Mouse (Mus musculus) liver, embryonic 14.5 days (tissue): Measurements from ENCODE around the gene Cacnb4. TPM values are rescaled to one million over a fixed set of nuclear protein-coding genes. Genes with fewer than 3 reads are reported as not detected.

ENCODE experiments used
- ATAC-seq: fragments of 200-750 bp; cut with Nextera tagmentation; 2 replicates; pipeline ENCODE4 v1.8.0; 2017; ENCODE audit warnings: moderate number of reproducible peaks, mild to moderate bottlenecking, moderate library complexity; ENCODE audit not compliant: insufficient read depth
- DNase-seq, 3 experiments: peaks; one replicate each; pipeline ENCODE4 v3.0.0-alpha.2; 2012 to 2013; ENCODE audit warnings: low read depth in 3 of 3, low spot score in 3 of 3
- H3K27ac ChIP-seq: fragments of 300-500 bp; sonication (generic); 2 replicates; pipeline ENCODE4 v1.5.1; 2014; ENCODE audit warnings: moderate library complexity, mild to moderate bottlenecking, control low read depth, inconsistent platforms
- H3K27me3 ChIP-seq: fragments of 300-500 bp; sonication (generic); 2 replicates; pipeline ENCODE4 v1.6.1; 2014; ENCODE audit warnings: mild to moderate bottlenecking, low read length, moderate library complexity; ENCODE audit not compliant: control insufficient read depth, insufficient read depth
- H3K36me3 ChIP-seq: fragments of 300-500 bp; sonication (generic); replicated peaks from 2 replicates; pipeline ENCODE4 v1.6.1; 2014; ENCODE audit warnings: low read depth; ENCODE audit not compliant: control insufficient read depth, insufficient read depth
- H3K4me1 ChIP-seq, 2 experiments: fragments of 200-500 bp in 1 of 2; fragments of 300-500 bp in 1 of 2; sonication (generic) in 1 of 2; replicated peaks; 2 replicates each; pipeline ENCODE4 v1.6.1; 2012 to 2014; ENCODE audit warnings: antibody characterized with exemption in 1 of 2, inconsistent platforms in 1 of 2, low read length in 1 of 2; ENCODE audit not compliant: control insufficient read depth in 2 of 2, insufficient read depth in 2 of 2
- H3K4me2 ChIP-seq: fragments of 300-500 bp; sonication (generic); 2 replicates; pipeline ENCODE4 v1.6.1; 2014; ENCODE audit warnings: low read depth, mild to moderate bottlenecking, control low read depth, moderate library complexity
- H3K4me3 ChIP-seq, 2 experiments: fragments of 200-500 bp in 1 of 2; fragments of 300-500 bp in 1 of 2; sonication (generic) in 1 of 2; 2 replicates each; pipeline ENCODE4 v1.5.1; 2012 to 2014; ENCODE audit warnings: low read depth in 2 of 2, low read length in 2 of 2, mild to moderate bottlenecking in 2 of 2, control low read depth in 1 of 2, inconsistent platforms in 1 of 2, moderate library complexity in 1 of 2; ENCODE audit not compliant: insufficient read depth in 1 of 2
- H3K9ac ChIP-seq: fragments of 300-500 bp; sonication (generic); replicated peaks from 2 replicates; pipeline ENCODE4 v1.6.1; 2014; ENCODE audit warnings: mild to moderate bottlenecking, control low read depth, moderate library complexity
- H3K9me3 ChIP-seq: fragments of 300-500 bp; sonication (generic); 2 replicates; pipeline ENCODE4 v1.6.1; 2016; ENCODE audit warnings: low read length, mixed read lengths; ENCODE audit not compliant: control insufficient read depth
- CTCF ChIP-seq: IDR thresholded peaks from 2 replicates; pipeline ENCODE4 v1.5.1; 2016; ENCODE audit warnings: antibody characterized with exemption, low read depth, control low read depth
- EP300 ChIP-seq: IDR thresholded peaks from 2 replicates; pipeline ENCODE4 v1.6.1; 2016; ENCODE audit warnings: antibody characterized with exemption, low read depth
- WGBS: fragments of 180-500 bp; shearing (Covaris S2); extraction: QIAGEN DNeasy Blood & Tissue Kit; methylation state at CpG from one replicate; pipeline ENCODE4 v1.1.7; 2014; ENCODE audit not compliant: insufficient replicate concordance; 5-methylcytosine and 5-hydroxymethylcytosine counted together
- polyA plus RNA-seq, 2 experiments: library from polyadenylated mRNA; depleted of rRNA in 1 of 2; stranded (reverse) in 1 of 2; unstranded in 1 of 2; fragments of >200 nt; fragmentation: Nextera tagmentation in 1 of 2; extraction: Ambion mirVana in 1 of 2; gene quantifications; 2 replicates each; pipeline versions ENCODE4 v1.2.1 to v1.2.3; 2012 to 2014

Cacnb4 gene
- polyA plus RNA-seq, 2 experiments: 0.06 to 0.19 TPM

- TF ChIP-seq CTCF (no peak), EP300 (no peak)
- no peak overlapping the region for H3K27ac ChIP-seq
- no peak for ATAC-seq
Observed at GRCm38 (mm10) chr2:52556961-52557326, 119.7 kb downstream of the Cacnb4 start.

GRCm38 (mm10) chr2:52556298-52556960 lies 120.2 kb downstream of the Cacnb4 start:
- ATAC-seq (no peak), DNase-seq (no peak)
- Histone ChIP-seq H3K9ac (no peak overlapping the region), H3K36me3 (no peaks in the 10 kb centered on the region), H3K4me1 (peaks cover 6 to 10% of the 10 kb centered on the region in 2 experiments), H3K4me3 (no peak overlapping the region), H3K27ac (no peak overlapping the region), H3K9me3 (no peaks in the 10 kb centered on the region), H3K27me3 (no peaks in the 10 kb centered on the region), H3K4me2 (no peak overlapping the region)
- 77% methylated on average over 20 of the region's 20 CpGs for WGBS
- TF ChIP-seq EP300 (no peak), CTCF (no peak)

More at GRCm38 (mm10) chr2:52556961-52557326, 119.7 kb downstream of the Cacnb4 start:
- 66% methylated on average over 4 of the region's 4 CpGs for WGBS
- DNase-seq: no peak
- H3K27me3 ChIP-seq: no peaks in the 10 kb centered on the region
- no peaks in the 10 kb centered on the region for H3K36me3 ChIP-seq
- no peak overlapping the region for H3K9ac ChIP-seq
- peaks cover 6 to 10% of the 10 kb centered on the region in 2 experiments for H3K4me1 ChIP-seq
- H3K9me3 ChIP-seq: no peaks in the 10 kb centered on the region
- no peak overlapping the region for H3K4me2 ChIP-seq
- H3K4me3 ChIP-seq: no peak overlapping the region

DNA sequence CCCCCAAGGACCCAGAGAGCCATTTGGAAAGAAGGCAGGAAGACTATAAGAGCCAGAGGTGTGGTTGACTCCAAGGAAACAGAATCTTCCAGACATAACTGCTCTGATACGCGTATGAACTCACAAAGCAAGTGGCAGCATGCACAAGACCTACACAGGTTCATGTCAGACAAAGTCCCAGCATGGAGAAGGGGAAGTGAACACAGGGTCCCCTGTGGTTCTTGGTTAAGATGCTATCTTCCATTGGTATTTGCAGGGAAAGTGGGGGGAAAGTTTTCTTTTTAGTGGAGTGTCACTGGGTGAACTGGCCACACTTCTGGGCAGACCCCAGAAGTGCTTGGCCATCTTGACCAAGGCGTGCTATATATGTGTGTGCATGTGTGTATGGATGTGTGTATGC lies 128.2 kb downstream of the Cacnb4 start:
- no peak for DNase-seq
- H3K4me2 ChIP-seq: no peak overlapping the region
- H3K9me3 ChIP-seq: no peaks in the 10 kb centered on the region
- no peak for ATAC-seq
- WGBS: 43% methylated on average over 3 of the region's 3 CpGs
- no peak for TF ChIP-seq EP300
- no peak for TF ChIP-seq CTCF
- H3K4me1 ChIP-seq: no peaks in the 10 kb centered on the region
- no peak overlapping the region for H3K9ac ChIP-seq
- no peak overlapping the region for H3K27ac ChIP-seq
- H3K4me3 ChIP-seq: no peak overlapping the region
- no peaks in the 10 kb centered on the region for H3K27me3 ChIP-seq
- no peaks in the 10 kb centered on the region for H3K36me3 ChIP-seq

DNA sequence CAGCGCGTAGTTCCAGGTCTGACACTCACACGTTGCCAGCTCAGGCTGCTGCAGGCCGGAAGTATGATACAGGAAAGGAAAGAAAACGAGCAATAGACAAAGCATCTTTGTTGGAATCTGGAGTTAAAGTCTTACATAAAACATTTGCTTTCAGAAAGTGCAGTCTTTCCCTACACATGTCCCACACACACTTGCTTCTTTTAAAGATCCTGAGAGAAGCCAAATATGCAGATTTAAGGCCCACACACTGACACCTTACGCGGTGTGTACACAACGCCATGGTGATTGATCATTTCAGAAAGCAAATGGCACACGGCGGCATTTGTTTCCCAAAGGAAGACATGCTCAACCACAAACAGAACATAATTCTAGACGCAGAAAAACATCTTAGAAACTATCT lies 129.3 kb downstream of the Cacnb4 start:
- ATAC-seq (no peak), DNase-seq (no peak)
- H3K4me3 ChIP-seq: no peak overlapping the region
- H3K27ac ChIP-seq: no peak overlapping the region
- TF ChIP-seq EP300 (no peak), CTCF (no peak)
- no peaks in the 10 kb centered on the region for H3K36me3 ChIP-seq
- H3K27me3 ChIP-seq: no peaks in the 10 kb centered on the region
- H3K9me3 ChIP-seq: no peaks in the 10 kb centered on the region
- H3K9ac ChIP-seq: no peak overlapping the region
- no peaks in the 10 kb centered on the region for H3K4me1 ChIP-seq
- WGBS: 74% methylated on average over 11 of the region's 11 CpGs
- no peak overlapping the region for H3K4me2 ChIP-seq

DNA sequence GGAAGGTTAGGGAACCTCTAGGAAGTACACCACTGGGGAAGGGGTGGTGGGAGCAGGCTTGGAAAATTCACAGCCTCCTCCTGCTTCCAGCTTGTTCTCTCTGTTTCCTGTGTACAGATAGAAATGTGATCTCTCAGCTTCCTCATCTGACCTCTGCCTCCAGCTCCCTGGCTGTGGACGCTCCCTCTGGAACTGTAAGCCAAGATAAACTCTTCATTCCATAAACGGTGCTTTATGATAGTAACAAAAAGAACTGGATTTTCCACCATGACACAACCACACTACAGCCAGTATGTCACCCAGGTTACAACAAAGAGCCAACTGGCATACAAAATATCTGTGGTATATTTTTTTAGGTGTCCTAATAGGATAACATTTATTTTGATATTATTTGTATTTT lies 132.1 kb downstream of the Cacnb4 start:
- Histone ChIP-seq H3K4me1 (no peaks in the 10 kb centered on the region), H3K9me3 (no peaks in the 10 kb centered on the region), H3K4me2 (no peak overlapping the region), H3K9ac (no peak overlapping the region), H3K27ac (no peak overlapping the region), H3K4me3 (no peak overlapping the region), H3K27me3 (no peaks in the 10 kb centered on the region), H3K36me3 (no peaks in the 10 kb centered on the region)
- 72% methylated on average over 2 of the region's 2 CpGs for WGBS
- no peak for ATAC-seq
- TF ChIP-seq EP300: no peak
- no peak for TF ChIP-seq CTCF
- DNase-seq: no peak
